Mouse (Mus musculus): ENCODE measurements around the gene Hivep3.

Hivep3 gene

DNA sequence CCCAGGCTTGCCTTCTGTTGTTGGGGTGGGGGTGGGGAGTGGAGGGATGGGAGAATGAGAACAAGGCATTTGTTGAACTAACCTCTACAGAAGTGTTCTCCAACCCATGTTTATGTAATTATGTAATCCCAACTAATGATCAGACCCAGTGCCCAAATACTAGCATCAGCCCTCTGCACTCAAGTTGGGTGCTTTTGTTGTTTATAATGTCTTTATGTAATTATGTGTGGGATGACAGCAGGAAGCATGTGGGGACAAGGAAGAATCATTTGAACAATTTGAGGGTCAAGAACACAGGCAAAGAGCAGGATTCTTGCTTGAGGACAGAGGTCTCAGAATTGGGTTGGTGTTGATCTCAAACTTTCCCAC is 82.2 kb downstream of the Hivep3 start:
- no peak for DNase-seq (ENCODE audit: low read depth, low spot score)

DNA sequence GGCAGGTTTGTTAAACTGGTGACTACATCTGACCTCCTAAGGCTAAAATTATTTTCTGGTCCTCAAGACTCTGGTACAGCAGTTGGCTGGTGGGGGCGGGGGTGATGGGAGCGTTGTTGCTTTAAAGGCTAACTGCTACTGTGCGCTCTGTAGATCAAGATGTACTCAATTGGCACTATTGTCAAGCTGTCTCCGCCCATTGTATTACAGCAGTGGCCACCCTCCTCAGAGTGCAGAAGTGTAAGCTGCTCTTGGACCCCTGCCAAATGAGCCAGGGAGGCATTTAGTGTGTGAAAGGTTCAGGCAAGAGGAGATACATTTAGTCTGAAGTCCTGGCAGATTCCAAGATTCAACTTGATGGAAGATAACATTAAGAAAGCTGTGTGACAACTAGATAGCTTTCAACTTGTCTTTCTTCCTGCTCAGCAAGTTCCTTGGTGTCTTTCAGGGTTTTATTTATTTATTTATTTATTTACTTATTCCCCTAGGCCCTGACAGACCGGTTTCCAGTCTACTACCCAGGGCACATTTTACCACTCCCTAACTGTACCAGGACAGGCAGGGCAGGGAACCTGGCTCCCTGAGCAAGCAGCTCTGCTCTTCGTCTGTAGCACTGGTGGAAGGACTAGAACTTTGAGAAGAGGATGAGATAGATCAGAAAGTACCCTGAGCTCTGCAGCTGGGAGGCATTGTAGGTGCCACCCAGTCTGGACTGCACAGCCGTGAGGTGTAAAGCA is 83.2 kb downstream of the Hivep3 start:
- DNase-seq (ENCODE audit: low read depth, low spot score) = peak; percentile 38

DNA sequence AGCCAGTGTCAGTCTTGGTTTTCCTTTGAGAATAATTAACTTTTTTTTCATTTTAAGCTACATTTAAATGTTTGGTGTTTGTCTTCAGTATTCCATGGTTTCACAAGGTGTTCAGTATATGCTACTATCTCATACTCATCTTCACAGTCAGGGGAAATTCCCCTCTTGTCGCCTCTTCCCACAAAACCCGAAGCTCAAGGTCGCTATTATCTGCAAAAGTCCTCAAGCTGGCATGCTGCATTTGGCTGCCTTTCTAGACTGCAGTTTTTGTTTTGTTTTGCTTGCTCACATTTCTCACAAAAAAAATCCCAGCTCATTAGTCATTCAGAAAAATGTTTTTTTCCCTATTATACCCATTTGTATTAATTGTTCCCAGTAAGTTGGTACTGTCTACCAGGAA is 92.4 kb downstream of the Hivep3 start:
- no peak for DNase-seq (ENCODE audit: low read depth, low spot score)

DNA sequence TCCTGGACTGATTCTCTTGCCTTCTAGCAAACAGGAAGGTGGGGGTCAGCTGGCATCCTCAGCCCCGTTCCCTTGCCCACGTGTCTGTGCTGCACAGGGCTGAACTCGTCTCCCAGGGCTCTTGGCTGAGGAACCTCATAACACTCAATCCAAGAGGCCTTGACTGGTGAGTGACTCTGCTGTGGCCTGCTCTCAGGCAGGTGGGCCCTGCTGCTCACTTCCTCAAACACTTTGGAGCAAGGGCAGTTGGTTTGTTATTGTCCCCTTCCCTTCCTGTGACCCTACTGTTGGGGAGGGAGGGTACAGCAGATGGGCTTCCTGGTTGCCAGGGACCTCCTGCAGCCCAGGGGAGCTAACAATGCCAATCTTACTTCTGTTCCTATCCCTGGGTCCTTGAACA is 94.8 kb downstream of the Hivep3 start:
- no peak for DNase-seq (ENCODE audit: low read depth, low spot score)

DNA sequence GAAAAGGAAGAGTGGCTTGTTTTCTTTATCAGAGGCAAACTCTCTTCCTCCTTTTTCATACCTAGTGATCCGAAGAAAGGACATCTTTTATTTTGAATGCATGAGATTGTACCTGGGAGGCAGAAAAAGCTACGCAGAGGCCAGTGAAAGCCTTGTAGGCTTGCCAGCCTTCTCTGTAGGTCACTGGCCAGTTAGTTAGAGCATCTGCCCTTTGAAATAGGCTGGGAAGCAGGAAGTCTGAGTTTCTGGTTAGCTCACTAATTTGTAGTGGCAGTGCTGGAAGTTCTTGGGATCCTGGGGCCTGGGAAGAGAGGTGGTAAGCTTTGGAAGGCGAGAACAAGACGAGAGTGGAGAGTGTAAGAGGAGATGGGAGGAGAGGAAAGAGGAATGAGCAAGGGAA is 95.4 kb downstream of the Hivep3 start:
- no peak for DNase-seq (ENCODE audit: low read depth, low spot score)

DNA sequence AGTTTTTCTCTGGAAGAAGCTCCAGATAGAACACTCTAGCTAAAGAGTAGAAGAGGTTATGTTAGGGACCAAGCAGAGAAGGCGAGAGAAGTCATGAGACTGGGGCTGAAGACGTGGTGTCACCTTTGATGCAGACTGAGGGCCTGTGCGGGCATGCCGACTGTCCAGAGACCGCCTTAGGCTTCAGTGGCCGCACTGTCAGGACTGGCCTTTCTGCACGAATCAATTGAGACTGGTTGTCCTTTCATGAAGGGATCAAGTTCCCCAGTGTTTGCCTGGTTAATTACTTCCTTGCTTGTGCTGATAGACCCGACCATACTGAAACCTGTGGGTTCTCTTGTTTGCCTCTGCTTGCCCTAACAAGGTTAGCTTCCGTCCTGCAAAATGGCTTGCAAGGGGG is 99.7 kb downstream of the Hivep3 start:
- no peak for DNase-seq (ENCODE audit: low read depth, low spot score)

DNA sequence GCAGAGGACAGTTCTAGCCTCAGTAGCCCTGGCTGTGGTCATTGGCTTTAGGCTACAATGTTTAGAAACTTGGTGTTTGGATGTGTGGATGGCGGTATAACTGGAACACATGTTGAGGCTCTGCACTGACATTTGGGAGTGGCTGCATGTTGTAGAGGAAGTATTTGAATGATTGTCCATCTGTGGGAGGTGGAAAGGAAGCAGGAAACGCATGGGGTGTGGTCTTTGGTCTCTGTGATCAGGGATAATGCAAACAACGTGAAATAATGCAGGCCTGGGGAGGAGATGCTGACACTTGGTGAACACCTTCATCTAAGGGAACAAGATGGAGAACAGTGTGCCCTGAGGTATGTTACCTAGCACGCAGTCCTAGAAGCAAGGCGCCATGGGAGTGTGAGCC is 100.3 kb downstream of the Hivep3 start:
- DNase-seq (ENCODE audit: low read depth, low spot score) = no peak

DNA sequence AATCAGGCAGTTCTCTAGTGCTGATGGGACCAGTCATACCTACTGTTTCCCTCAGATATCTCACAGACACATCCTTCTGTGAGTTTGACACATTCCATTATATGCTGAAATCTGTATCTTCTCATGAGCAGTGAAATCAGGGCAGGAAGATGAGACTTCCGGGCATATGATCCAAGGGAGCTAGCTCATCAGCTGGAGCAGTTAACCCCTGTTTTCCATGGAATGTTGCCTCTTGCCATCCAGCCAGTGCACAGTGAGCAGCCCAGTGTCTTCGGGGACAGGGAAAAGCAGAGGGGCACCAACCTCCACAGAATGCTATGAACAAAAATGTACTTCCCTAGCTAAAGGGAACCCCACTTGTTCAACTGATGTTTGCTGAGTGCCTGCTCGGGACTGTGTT is 102.6 kb downstream of the Hivep3 start:
- DNase-seq (ENCODE audit: low read depth, low spot score) = no peak

DNA sequence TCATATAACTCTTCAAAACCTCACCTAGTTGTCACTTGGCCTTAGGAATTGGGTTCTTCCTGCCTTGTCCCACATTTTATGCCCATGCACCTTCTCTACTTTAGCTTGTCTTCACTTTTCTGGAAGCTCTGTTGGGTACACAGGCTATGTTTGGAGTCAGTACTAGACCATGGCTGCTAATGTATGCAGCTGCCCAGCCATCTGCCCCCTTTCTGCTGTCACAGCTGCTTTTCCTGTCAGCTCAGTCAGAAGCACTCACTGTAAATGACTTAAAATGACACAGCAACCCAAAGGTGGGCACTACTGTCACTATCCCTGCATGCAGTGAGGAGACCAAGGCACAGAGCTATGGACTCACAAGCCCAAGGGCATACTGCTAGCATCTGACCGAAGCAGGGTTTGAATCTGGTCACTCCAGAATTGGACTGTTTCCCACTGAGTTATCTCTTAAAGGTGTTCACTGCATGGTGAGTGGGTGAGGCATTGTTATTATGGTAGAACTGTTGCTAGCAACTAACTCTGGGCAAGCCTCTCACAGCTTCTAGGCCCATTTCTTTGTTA is 104.0 kb downstream of the Hivep3 start:
- no peak for DNase-seq (ENCODE audit: low read depth, low spot score)

DNA sequence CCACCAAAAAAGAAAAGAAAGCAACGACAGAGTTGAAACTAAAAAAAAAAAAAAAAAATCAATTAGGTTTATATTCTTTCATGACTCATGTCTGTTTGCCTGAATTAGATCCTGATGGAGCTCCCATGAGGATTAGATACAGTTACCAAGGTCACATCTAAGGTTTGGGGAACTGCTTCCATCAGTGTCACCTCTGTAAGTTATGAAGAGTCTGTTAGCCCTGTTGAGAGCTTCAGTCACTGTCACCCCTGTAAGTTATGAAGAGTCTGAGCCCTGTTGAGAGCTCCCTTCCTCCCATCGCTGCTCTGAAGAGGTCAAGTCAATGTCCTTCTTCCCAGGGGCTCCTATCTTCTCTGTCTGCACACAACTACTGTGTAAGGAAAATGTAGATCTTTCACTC is 104.7 kb downstream of the Hivep3 start:
- no peak for DNase-seq (ENCODE audit: low read depth, low spot score)

DNA sequence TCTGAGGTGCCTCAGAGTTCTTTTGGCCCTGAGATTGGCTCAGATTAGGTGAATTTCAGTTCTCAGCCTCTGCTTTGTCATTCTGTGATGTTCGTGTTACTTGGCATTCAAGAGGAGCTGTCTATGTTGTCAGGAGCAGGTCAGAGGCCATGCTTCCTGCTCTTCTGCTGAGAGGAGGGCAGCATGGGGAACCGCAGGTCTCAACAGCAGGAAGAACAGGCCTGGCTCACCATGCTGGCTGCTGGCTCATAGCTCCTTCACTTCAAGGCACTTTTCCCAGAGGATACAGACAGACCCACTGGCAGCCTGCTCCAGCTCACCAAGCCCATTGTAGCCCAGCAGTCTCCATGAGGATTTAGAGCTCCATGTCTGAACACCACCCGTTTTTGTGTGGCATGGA is 109.7 kb downstream of the Hivep3 start:
- no peak for DNase-seq (ENCODE audit: low read depth, low spot score)

DNA sequence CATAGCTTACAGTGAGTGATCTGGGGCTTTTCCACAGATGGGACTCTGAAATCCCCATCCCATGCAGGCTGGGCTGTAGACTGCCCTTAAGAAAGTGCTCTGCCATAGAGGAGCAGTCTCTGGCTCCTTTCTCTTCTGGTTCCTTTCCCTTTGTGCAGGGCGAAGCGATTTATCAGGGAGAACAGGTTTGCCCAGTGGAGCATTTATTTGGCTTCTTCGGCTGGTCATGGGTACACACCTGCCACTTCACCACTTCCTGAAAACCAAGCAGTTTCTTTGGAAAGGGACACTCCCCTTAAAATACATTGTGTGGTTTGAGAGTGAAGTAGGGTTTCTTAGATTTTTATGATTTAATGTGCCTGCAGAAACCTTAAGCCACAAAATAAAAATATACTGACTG is 110.7 kb downstream of the Hivep3 start:
- no peak for DNase-seq (ENCODE audit: low read depth, low spot score)

DNA sequence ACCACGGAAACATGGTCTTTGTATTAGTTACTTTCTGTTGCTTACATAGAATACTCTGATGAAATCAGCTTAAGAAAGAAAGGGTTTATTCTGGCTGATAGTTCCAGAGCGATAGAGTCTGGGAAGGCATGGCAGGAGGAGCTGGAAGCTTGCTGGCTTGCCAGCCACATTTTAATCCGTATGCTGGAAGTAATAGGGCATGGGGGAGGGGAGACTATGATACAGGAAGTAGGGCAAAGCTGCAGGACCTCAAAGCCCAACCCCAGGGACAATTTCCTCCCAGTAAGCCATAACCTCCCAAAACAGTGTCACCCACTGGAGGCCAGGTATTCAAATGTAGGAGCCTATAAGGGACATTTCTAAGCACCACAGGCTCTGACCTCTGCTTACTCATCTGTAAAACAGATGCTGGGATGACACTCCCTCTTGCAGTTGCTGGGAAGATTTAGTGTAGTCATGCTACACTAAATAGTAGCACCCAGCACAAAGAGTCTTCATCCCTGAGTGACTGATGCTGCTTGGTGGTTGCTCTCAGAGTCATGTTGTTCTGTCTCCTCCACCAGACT is 112.1 kb downstream of the Hivep3 start:
- DNase-seq (ENCODE audit: low read depth, low spot score) = no peak

DNA sequence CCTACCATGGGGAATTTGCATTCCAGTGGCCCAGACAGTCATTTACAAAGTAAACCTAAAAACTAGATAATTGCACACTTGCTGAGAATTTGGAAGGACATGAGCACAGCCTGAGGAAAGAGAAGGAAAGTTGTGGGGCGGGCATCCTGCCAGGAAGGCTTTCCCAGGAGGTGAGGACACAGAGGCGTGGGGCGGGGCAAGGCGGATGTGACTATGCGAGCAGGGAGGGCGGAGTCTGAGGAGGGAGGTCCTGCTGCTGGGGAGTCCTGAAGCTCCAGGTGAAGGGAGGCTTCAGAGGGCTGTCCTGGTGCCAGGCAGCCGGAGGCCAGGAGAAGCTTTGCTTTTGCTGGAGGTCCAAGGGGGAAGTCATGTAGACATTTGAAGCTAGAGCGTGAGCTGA is 118.9 kb downstream of the Hivep3 start:
- DNase-seq (ENCODE audit: low read depth, low spot score) = no peak

DNA sequence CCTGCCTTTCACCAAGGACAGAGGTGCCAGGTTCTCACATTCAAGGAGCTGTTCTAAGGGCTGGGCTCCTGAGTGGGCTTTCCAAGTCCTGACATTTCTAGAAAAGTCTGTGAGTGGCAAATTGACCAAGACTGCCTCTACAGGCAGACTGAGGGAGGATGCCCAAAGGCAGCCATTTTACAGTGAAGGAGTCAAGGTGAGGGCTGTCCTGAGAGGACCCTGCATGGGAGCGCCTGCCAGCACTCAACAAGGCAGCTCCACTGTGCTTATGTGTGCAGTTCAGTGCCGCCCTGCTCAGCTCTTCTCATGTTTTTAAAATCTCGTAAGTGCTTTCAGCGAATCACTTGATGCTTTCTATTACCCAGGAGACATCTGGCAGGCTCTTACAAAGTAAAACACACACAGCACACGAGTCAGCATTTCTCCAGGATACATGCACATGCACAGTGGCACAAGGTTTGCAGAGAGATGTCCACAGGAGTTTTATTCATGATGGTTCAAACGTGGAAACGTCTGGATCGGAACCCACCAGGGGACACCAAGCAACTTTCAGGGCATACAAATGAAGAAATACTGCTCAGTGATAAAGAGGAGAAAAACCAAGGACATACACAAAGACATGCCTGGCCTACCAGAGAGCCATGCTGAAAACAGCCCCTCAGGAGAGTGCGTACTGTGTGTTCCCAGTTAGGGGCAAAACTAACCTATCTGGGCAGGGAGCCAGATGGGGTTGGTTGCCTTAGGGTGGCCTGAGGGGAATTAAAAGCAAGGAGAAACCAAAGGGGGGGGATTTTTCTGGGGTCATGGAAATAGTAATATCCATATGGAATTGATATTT is 120.9 kb downstream of the Hivep3 start:
- DNase-seq (ENCODE audit: low read depth, low spot score) = no peak

DNA sequence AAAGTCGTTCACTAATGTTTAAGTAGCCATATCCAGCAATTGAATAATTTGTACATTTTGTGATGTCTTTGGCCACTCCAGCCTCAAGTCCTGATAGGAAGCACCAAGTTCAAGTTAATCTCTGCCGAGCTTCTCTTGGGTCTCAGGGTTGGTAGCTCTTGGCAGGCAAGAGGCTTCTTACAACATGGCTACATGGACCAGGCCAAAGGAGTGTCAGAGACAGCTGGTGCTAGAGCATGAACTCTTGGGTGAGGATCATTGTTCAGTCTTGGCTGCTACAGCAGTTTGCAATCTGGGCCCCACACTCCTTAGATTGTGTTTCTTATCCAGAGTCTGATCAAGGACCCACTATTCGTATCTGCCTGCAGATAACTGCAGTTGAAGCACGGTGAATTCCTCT is 125.9 kb downstream of the Hivep3 start:
- no peak for DNase-seq (ENCODE audit: low read depth, low spot score)

DNA sequence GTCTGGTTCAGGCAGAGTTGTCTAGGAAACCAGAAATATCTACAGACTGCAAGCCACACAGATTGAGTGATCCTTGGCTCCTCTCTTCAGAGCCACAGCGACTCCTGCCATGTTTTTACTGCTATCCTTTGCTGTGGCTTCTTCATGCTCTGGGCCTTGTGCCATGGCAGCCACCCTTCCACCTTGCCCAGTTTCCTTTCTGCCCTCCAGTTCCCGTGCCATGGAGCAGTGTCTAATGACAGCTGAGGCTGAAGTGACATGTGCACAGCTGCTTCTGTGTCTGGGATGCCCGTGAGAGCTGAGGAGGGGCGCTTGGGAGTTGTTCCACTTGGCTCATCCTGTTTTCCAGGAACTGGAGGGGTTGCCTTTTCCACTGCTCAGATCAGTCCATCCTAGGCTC is 127.4 kb downstream of the Hivep3 start:
- no peak for DNase-seq (ENCODE audit: low read depth, low spot score)

DNA sequence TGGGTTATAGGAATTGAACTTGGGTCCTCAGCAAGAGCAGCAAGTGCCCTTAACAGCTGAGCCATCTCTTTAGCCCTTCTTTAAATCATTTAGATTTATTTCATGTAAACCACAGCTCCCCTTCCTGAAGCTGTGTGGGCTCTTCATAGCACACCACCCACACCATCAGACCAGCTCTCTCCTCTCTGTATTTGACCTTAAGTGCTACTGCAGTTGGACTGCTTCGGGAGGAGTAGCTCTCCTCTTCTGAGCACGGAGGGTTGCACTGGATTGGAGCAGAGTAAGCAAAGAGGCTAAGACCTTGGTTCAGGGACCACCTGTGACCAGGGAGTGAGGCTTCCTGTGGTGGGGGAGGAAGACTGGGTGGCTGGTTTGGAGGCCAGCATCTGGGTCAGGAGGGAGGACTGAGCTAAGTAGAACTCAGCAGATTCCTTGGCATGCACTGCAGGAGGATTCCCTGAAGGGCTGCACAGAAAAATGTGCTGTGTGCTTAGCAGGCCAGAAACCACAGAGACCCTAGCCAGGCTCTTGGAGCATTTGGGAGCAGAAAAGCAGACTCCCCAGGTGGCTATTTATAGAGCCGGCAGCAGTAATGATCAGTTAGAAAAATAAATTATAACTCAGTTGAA is 132.4 kb downstream of the Hivep3 start:
- no peak for DNase-seq (ENCODE audit: low read depth, low spot score)

DNA sequence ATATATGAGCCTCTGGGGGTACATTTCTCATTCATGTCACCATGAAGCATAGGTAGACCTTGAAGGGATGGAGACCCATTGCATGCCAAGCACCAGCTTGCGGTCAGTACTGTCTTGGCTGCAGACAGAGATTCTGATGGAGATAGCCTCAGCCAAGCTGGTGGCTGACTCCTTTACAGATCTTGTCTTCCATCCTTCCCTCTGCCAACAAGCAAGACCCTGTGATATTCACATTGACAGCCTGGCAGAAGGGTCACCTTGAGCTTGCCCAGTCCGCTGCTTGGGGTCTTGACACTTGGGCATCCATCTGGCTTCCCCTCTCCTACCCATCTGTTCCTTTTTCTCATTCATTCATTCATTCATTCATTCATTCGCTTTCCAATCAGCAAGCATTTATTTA is 133.5 kb downstream of the Hivep3 start:
- DNase-seq (ENCODE audit: low read depth, low spot score) = no peak

DNA sequence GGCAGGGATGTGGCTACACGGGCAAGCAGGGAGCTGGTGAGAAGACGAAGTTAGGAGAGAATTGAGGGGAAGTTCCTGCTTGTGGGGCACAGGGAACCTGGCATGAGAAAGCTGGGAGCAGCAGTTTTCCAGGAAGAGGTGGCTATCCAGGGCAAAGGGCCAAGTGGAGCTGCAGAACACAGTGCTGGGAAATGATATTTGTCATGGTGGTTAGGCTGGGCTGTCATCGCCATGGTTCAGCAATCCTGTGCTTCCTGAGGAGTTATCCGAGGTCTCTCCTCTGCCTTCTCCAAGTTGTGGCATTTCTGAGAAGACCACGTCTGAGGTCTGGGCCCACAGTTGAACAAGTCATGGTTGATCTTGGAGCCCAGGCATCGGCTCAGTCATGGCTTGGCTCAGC is 136.8 kb downstream of the Hivep3 start:
- no peak for DNase-seq (ENCODE audit: low read depth, low spot score)

DNA sequence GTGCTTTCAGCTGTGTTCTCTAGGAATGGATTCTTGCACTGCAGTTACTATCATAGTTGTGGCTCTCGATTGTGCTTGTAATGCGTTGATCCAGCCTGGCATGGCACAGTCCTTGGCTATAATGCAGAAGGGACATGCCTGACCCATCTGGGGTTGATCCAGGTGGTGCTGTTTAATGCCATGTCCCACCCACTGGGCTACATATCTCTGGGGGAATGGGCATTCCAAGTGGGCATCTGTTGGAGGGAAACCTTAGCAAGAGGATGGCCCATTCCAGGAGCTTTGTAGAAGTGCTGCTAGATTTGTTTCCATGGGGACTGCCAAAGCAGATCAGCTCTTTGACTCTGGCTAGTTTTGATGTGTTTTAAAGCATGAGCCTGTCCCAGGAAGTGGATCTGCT is 137.9 kb downstream of the Hivep3 start:
- DNase-seq (ENCODE audit: low read depth, low spot score) = no peak

DNA sequence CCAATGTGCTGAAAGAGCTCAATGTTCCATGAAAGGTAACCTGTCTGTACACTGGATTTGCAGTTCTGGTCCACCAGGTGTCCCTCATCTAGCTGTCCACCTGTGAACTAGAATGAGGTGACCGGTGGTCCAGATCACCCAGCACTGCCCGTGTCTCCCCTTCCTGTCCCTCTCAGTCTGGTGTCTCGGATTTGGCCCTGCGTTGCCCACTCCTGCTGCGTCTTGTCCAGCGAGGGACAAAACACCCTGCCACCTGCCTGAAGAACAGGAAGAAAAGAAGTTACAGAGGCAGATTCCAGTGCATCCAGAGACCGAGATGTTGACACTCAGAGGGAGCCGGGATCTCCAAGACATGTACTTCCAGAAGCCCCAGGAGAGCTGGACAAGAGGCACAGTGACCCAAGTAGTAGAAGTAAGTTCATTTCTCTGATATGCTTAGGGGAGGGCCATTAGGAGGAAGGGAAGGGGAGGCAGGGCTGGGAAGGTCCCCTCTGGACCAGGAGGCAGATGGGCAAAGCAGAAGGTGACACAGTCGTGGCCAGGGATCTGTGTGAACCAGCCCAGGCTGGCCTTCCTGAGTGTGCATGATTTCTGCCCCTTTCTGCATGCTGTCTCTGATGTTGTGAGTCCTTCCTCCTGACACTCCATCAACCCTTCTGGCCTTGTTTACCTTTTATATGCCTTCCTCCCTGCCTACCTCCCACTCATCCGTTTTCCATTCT is 138.4 kb downstream of the Hivep3 start:
- no peak for DNase-seq (ENCODE audit: low read depth, low spot score)

Data from retina, postnatal 7 days (tissue).